Mouse (Mus musculus) heart, embryonic 11.5 days (tissue): ENCODE measurements at regions not wholly inside any gene's neighbourhood (a gene's known extent, or its start where the extent isn't known, plus 50 kb on each side); places are given as distances from the start of the nearest gene placed in this dataset.

Experiments used
- ATAC-seq: fragments of 200-750 bp; cut with Nextera tagmentation; replicated peaks from 2 replicates; pipeline ENCODE4 v1.8.0; 2017; ENCODE audit warnings: moderate library complexity; ENCODE audit not compliant: insufficient number of reproducible peaks, low FRiP score, low TSS enrichment
- H3K27ac ChIP-seq: fragments of 300-500 bp; sonication (generic); 2 replicates; pipeline ENCODE4 v1.5.1; 2014; ENCODE audit warnings: mild to moderate bottlenecking, low read depth, low read length
- H3K27me3 ChIP-seq: fragments of 300-500 bp; sonication (generic); 2 replicates; pipeline ENCODE4 v1.6.1; 2014; ENCODE audit warnings: mild to moderate bottlenecking, low read length, mixed read lengths; ENCODE audit not compliant: control insufficient read depth, insufficient read depth
- H3K36me3 ChIP-seq: fragments of 300-500 bp; sonication (generic); 2 replicates; pipeline ENCODE4 v1.6.1; 2014; ENCODE audit warnings: mild to moderate bottlenecking, low read length, moderate library complexity, mixed read lengths; ENCODE audit not compliant: control insufficient read depth, insufficient read depth
- H3K4me1 ChIP-seq: fragments of 300-500 bp; sonication (generic); 2 replicates; pipeline ENCODE4 v1.6.1; 2014; ENCODE audit warnings: low read length; ENCODE audit not compliant: control insufficient read depth, insufficient read depth
- H3K4me2 ChIP-seq: fragments of 300-500 bp; sonication (generic); 2 replicates; pipeline ENCODE4 v1.6.1; 2014; ENCODE audit warnings: mild to moderate bottlenecking, moderate library complexity
- H3K4me3 ChIP-seq: fragments of 300-500 bp; sonication (generic); 2 replicates; pipeline ENCODE4 v1.5.1; 2014; ENCODE audit warnings: low read depth, low read length
- H3K9ac ChIP-seq: fragments of 300-500 bp; sonication (generic); 2 replicates; pipeline ENCODE4 v1.6.1; 2014; ENCODE audit warnings: mild to moderate bottlenecking, low read depth, low read length, moderate library complexity
- H3K9me3 ChIP-seq: fragments of 300-500 bp; sonication (generic); replicated peaks from 2 replicates; pipeline ENCODE4 v1.6.1; 2016; ENCODE audit warnings: low read length; ENCODE audit not compliant: control insufficient read depth
- WGBS: fragments of 180-500 bp; shearing (Covaris S2); extraction: QIAGEN DNeasy Blood & Tissue Kit; methylation state at CpG from one replicate; pipeline ENCODE4 v1.1.7; 2014; ENCODE audit not compliant: insufficient replicate concordance; 5-methylcytosine and 5-hydroxymethylcytosine counted together

DNA sequence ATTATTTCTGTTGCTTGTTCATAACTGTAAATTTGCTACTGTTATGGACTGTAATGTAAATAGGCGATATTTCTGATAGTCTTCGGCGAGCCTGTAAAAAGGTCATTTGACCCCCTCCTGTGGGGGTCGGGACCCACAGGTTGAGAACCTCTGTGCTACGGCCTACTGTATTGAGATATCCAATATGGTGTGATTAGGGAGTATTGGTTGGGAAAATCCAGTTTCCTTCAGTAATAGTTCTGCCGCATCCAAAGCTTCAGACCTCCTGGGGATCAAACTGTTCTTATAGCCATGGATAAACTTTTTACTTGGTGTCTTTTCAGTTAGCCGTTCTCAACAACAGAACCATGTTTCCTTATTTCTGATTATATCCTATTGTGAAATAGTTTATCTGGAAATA lies 136.5 kb upstream of the Samsn1 start:
- Histone ChIP-seq H3K36me3 (no peaks in the 10 kb centered on the region), H3K4me1 (no peaks in the 10 kb centered on the region), H3K4me2 (no peak overlapping the region), H3K9me3 (no peaks in the 10 kb centered on the region), H3K27me3 (no peaks in the 10 kb centered on the region), H3K27ac (no peak overlapping the region), H3K9ac (no peak overlapping the region), H3K4me3 (no peak overlapping the region)
- WGBS, result 92% methylated on average over 7 of the region's 7 CpGs
- no peak for ATAC-seq

DNA sequence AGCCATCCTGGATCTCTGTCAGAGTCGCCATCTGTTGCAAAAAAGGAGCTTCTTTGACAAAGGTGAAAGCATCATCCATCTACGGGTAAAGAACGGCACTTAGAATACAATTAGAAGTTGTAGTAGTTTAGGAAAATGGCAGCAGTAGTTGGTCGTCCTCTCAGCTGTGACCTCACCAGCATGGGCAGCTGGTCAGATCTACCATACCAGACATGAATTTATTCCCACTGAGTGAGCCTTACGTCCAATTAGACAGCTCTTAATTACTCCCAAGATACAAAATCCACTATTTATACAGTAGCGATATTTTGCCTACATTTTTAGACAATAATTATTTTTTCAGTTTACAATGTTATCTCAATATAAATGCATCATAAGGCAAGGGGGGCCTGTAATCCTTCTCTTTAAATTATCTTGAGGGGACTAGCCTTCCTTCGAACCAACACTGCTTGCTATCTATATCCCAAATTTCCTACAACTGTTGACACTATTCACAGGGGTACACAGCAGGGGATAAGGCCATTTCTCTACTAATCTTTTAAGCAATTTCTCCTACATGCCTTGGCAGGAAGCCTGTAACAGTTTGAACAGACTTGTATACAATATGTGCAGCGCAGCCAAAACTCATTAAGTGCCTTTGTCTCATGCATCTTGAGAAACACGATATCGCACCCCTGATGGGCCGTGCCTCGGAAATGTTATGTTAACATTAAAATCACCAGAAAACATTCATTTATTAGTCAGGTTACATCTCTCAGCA lies 131.9 kb upstream of the Samsn1 start:
- Histone ChIP-seq H3K9ac (no peak overlapping the region), H3K9me3 (no peaks in the 10 kb centered on the region), H3K27me3 (no peaks in the 10 kb centered on the region), H3K4me1 (no peaks in the 10 kb centered on the region), H3K4me2 (no peak overlapping the region), H3K27ac (no peak overlapping the region), H3K36me3 (no peaks in the 10 kb centered on the region), H3K4me3 (no peak overlapping the region)
- ATAC-seq, result no peak
- WGBS, result 81% methylated on average over 12 of the region's 12 CpGs

DNA sequence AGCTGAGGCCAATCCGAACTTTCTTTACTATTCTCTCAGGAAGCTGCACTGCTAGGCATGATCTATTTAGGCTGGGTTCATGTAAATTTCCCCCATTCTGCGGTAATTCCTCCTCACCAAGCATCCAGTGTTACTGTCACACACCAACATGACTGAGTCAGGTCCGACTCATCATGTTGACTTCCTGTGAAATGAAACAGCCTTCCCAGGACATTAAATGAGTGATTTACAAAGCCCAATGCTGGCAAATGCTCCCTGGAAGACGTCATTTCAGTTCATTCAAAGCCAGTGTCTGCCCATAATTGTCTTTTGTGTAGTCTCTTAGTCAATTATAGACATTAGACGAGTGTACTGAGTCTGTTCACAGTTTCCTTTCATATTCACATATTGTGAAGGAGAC lies 127.5 kb upstream of the Samsn1 start:
- H3K9ac ChIP-seq, result no peak overlapping the region
- H3K9me3 ChIP-seq, result no peaks in the 10 kb centered on the region
- 74% methylated on average over 5 of the region's 5 CpGs for WGBS
- H3K27me3 ChIP-seq, result no peaks in the 10 kb centered on the region
- no peaks in the 10 kb centered on the region for H3K36me3 ChIP-seq
- no peak overlapping the region for H3K4me3 ChIP-seq
- ATAC-seq, result no peak
- H3K4me1 ChIP-seq, result no peaks in the 10 kb centered on the region
- H3K27ac ChIP-seq, result no peak overlapping the region
- no peak overlapping the region for H3K4me2 ChIP-seq

DNA sequence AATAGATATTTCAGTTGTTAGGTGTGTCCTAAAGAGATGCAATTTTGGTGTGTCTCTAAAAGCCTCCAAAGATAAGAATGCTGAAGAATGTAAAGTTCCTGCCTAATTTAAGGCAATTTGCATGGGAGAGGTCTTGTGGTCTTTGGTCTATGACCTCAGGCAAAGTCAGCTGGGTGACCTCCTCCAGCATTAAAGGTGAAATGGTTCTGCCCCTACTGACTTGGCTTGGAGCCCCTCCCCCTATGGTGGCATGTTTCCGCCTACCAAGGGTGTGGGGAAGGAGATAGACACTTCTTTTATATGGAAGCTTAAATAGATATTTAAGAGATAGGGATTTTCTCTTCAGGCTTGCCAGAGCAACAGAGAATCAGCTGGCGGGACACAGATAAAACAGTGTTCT lies 111.8 kb upstream of the Samsn1 start:
- Histone ChIP-seq H3K36me3 (no peaks in the 10 kb centered on the region), H3K27ac (no peak overlapping the region), H3K4me3 (no peak overlapping the region), H3K4me1 (no peaks in the 10 kb centered on the region), H3K4me2 (no peak overlapping the region), H3K9ac (no peak overlapping the region), H3K27me3 (no peaks in the 10 kb centered on the region), H3K9me3 (no peaks in the 10 kb centered on the region)
- 80% methylated on average over 2 of the region's 2 CpGs for WGBS
- ATAC-seq, result no peak

DNA sequence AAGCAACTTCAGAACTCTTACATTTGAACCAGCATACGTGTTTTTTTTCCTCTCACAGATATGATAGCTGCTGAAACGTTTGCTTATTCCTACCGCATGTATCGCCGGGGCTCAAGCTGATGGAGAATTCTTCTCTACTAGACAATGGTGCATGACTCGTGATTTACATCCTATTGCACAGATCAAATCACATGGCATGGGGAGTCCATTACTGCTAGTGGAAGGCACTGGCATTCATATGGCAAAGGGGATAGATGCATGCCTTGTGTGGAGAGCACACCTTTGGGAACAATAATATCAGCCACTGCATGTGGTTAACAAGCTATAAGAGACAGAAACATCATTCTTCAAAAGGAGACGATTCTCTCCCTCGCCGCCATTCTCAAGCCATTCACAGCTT lies 108.4 kb upstream of the Samsn1 start:
- no peak overlapping the region for H3K4me3 ChIP-seq
- no peaks in the 10 kb centered on the region for H3K4me1 ChIP-seq
- H3K27ac ChIP-seq, result no peak overlapping the region
- no peaks in the 10 kb centered on the region for H3K9me3 ChIP-seq
- 79% methylated on average over 9 of the region's 9 CpGs for WGBS
- H3K4me2 ChIP-seq, result no peak overlapping the region
- ATAC-seq, result no peak
- no peak overlapping the region for H3K9ac ChIP-seq
- H3K36me3 ChIP-seq, result no peaks in the 10 kb centered on the region
- no peaks in the 10 kb centered on the region for H3K27me3 ChIP-seq

DNA sequence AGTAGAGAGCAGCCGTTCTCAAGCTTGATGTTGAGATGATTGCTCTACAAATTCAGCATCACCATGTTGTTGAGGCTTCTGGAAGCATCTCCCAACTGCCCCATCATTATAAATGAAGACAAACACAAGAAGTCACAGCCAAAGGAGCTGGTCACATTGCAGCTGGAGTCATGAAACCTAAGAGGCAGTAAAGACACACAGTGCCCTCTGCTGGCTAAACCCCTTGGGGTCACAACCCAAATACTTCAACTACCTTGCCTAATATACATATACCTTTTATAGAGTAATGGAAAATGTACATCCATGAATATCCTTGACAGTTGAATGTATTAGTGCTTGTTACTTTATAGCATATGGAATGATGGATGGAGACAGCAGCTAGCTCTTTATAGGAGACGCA lies 107.9 kb upstream of the Samsn1 start:
- Histone ChIP-seq H3K4me2 (no peak overlapping the region), H3K27me3 (no peaks in the 10 kb centered on the region), H3K27ac (no peak overlapping the region), H3K36me3 (no peaks in the 10 kb centered on the region), H3K4me3 (no peak overlapping the region), H3K9me3 (no peaks in the 10 kb centered on the region), H3K4me1 (no peaks in the 10 kb centered on the region), H3K9ac (no peak overlapping the region)
- WGBS, result 80% methylated on average over 2 of the region's 2 CpGs
- ATAC-seq, result no peak

DNA sequence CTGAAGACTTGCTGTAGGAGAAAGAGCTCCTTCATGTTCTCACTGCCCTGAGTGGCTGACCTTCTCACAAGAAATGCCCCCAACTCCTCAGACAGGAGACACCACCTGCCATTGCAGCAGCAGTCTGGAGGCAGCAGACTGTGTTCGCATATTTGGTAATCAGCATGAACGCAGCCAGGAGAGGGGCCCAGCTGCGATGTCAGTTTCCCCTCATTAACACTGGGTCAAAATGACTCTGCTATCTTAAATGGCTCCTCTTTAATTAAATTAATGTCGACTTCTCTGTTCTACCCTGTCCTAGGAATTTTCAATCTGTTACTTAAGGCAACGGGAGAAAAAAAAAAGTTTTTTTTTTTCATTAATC lies 100.9 kb upstream of the Samsn1 start:
- no peaks in the 10 kb centered on the region for H3K36me3 ChIP-seq
- H3K4me2 ChIP-seq, result no peak overlapping the region
- H3K4me3 ChIP-seq, result no peak overlapping the region
- no peak overlapping the region for H3K9ac ChIP-seq
- no peak overlapping the region for H3K27ac ChIP-seq
- H3K9me3 ChIP-seq, result no peaks in the 10 kb centered on the region
- ATAC-seq, result no peak
- no peaks in the 10 kb centered on the region for H3K27me3 ChIP-seq
- H3K4me1 ChIP-seq, result no peaks in the 10 kb centered on the region
- 54% methylated on average over 5 of the region's 5 CpGs for WGBS

DNA sequence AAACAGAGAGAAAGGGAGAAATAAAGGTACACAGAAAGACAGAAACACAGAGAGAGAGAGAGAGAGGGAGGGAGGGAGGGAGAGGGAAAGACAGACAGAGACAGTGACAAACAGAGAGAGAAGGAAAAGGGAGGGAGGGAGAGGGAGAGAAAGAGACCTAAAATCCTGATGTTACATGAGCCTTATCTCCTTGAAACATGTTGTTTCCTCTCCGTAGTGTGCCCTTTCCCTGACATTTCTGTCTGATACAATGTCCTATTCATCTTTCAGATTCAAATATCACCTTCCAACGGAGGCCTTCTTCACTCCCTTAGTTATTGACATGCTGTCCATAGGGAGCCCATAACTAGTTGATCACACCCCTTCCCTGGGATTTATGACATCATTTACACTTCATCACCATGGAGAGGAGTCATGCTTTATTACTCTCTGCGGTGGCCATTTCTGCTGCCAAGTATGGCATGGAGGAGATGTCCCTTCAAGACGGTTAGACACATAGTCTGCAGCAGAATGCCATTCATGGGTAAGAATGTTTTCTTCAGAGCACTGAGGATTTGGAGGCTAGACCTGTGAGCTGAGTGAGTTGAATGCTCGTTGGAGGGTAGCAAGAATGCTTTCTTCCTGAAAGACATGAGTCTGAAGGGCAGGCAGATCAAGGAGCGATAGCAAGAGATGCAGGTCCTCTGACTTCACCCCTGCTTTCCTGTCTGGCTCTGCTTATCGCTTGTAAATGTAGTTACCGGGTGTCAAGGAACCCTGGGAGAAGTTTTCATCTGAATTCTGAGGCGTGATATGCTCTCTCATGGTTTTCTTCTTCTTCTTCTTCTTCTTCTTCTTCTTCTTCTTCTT lies 100.3 kb upstream of the Samsn1 start:
- H3K9me3 ChIP-seq, result no peaks in the 10 kb centered on the region
- no peaks in the 10 kb centered on the region for H3K36me3 ChIP-seq
- no peak overlapping the region for H3K4me2 ChIP-seq
- no peaks in the 10 kb centered on the region for H3K27me3 ChIP-seq
- H3K4me3 ChIP-seq, result no peak overlapping the region
- no peak overlapping the region for H3K9ac ChIP-seq
- H3K4me1 ChIP-seq, result no peaks in the 10 kb centered on the region
- ATAC-seq, result no peak
- H3K27ac ChIP-seq, result no peak overlapping the region
- WGBS, result 50% methylated on average over 9 of the region's 9 CpGs

DNA sequence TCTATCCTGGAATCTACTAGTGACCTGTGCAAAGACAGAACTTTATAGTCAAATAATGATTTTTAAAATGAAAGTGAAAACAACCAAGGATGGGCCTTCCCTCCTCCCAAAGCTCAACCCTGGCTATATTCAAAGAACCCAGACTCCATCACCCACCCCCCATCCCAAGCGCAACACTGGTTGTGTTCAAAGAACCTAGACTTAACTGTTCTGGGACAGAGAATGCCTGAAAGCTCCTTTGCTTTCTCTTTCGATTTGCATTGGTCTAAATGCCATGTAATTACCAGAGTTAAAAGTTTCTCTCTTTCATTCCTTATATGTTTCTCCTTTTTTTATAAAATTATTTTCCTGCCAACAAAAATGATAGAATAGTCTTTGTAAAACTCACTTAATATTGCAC lies 98.6 kb upstream of the Samsn1 start:
- H3K36me3 ChIP-seq, result no peaks in the 10 kb centered on the region
- no peak overlapping the region for H3K4me3 ChIP-seq
- H3K4me2 ChIP-seq, result no peak overlapping the region
- ATAC-seq, result no peak
- 82% methylated on average over 2 of the region's 2 CpGs for WGBS
- H3K9ac ChIP-seq, result no peak overlapping the region
- H3K27ac ChIP-seq, result no peak overlapping the region
- H3K27me3 ChIP-seq, result no peaks in the 10 kb centered on the region
- no peaks in the 10 kb centered on the region for H3K9me3 ChIP-seq
- H3K4me1 ChIP-seq, result no peaks in the 10 kb centered on the region
